Mouse (Mus musculus) left cerebral cortex, postnatal 14 days (tissue): ENCODE measurements around the gene Spag4. TPM values are rescaled to one million over a fixed set of nuclear protein-coding genes. Genes with fewer than 3 reads are reported as not detected.

Experiments used
- DNase-seq, 2 experiments: peaks; one replicate each; pipeline ENCODE4 v3.0.0; 2021 to 2022; ENCODE audit warnings: low spot score in 2 of 2, mixed read lengths in 1 of 2
- intact Hi-C: fragments of 180-260 bp; cut with DNase I; formaldehyde crosslinking; loops from one replicate; pipeline ENCODE4 v1.15.1; 2025
- long read RNA-seq, 2 experiments: library from polyadenylated mRNA; stranded (forward); transcript quantifications; one replicate each; pipeline ENCODE4 v2.0.0; 2021
- total RNA-seq, 2 experiments: library from RNA; stranded (reverse); gene quantifications; 2 replicates each; pipeline ENCODE4 v1.2.3; 2021

Gene Spag4
- total RNA-seq = 1 to 10 TPM; 4.7 to 6.9 TPM
- long read RNA-seq, experiment 1, partial matches to known transcripts = 1 of 8 reads
- long read RNA-seq, experiment 1, other reads (novel, unspliced or antisense) = 6 of 8 reads
- long read RNA-seq, experiment 2, partial matches to known transcripts = 0 of 5 reads
- long read RNA-seq, experiment 2, other reads (novel, unspliced or antisense) = 2 of 5 reads

DNA sequence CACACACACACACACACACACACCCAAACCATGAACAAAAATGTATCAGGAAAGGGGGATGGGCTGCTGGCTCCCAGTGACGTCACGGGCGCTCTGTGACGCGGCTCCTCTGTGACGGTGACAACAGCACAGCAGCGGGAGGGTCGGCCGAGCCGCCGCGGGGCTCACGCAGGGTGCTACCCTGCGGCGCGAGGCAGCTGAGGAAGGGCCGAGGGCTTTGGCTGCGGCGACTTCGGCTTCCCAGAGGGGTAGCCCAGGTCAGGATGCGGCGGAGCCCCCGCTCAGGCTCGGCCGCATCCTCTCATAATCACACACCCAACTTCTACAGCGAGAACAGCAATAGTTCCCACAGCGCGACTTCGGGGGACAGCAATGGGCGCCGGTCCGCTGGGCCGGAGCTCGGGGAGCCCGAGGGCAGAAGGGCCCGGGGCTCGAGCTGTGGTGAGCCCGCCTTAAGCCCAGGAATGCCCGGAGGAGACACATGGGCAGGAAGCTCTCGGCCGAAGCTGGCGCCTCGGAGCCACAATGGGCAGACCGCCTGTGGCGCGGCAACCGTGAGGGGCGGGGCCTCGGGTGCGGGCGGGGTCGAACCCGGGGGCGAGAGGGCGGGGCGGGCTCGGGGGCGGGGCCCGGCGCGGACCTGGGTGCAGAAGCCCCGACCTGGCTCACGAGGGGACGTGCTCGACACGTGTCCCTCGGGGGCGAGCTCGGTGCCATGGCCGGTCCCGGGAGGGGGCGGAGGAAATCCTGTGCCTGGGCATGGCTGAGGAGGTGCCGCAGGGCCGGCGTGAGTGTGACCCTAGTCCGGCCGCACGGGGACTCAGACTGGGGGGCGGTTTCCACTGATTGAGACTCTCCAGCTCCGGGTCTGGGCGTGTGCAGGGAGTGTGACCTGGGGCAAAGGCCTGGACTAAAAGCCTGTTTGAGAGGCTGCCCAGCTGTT, at the start of gene Spag4:
Gene Spag4, plus strand, starts transcription at position 77 of the 943 bp plus-strand sequence.
- intact Hi-C loops = no loop called here

DNA sequence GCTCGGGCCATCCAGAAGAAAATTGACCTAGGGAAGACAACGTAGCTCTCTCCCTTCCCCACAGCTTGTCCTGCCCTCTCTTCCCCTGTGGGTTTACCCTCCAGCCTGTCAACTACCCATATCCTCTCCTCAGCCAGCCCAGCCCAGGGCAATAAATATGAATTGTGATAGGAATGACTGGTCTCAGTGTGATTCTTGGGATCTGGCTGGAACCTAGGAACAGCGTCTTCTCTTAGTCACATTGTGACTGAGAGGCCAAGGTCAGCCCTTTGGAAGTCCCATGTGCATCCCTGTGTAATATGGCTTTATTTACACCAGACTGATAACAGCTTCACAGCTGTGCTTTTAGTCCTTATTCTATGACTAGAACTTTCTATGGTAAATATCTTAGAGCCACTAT, 46.9 kb upstream of the Spag4 start:
- intact Hi-C loops = no loop called here

More for the DNA sequence above, at the start of gene Spag4:
- DNase-seq = peak; percentile 60 to 64

DNA sequence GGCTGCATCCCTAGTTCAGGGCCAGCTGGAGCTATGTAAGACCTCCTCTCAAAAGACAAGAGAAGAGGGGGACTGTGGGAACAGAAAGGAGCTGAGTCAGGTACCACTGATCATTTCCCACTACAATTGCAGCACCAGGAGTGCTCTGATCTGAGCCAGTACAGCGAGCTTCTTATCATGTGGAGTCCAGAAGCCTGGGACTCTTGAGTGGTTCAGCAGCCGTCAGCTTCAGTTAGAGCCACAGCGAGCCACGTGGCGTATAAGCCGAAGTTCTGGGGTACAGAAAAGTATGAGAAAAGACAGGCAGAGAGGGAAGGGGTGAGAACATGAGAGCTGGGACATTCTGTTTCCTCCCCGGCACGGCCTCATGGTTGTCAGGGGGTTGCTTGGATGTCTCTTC, 43.8 kb upstream of the Spag4 start:
- intact Hi-C loops = no loop called here

More for the DNA sequence above, 46.9 kb upstream of the Spag4 start:
- no peak for DNase-seq

DNA sequence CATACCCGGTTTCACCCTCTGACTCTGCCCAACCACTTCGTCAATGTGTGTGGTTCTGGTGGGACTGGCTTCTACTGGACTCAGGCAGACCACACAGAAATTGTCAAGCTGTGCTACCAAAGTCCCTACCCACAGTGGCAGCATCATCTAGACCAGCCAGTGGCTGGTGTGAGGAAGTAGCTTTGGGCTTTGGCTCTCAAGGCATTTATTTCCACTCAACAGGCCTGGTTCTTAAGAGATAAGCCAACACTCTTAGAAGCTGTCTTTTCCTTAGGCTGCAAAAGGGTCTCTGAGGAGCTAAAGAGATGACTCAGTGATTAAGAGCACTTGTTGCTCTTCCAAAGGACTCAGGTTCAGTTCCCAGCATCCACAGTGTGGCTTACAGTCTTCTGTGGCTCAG, 43.2 kb upstream of the Spag4 start:
- intact Hi-C loops = no loop called here
- DNase-seq = no peak

More for the DNA sequence above, 43.8 kb upstream of the Spag4 start:
- DNase-seq = no peak

DNA sequence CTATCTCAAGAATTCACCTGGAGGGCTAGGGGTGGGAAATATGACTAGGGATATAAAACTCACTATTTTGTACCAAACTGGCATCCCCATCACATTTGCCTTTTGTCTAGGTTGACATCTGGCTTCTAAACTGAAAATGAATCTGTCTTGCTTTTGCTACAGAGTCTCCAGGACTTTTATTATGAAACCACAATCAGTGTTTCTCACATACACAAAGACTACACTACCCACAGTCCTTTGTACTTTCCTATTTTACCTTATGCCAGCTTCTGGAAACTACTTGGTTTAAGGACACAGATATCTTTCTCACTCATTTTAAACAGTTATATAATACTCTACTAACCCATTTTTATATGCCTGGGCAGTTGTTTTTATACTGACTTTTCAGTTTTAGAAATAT, 39.5 kb upstream of the Spag4 start:
- peak in 1 of 2 experiments; percentile 49 for DNase-seq
- intact Hi-C loops = no loop called here

DNA sequence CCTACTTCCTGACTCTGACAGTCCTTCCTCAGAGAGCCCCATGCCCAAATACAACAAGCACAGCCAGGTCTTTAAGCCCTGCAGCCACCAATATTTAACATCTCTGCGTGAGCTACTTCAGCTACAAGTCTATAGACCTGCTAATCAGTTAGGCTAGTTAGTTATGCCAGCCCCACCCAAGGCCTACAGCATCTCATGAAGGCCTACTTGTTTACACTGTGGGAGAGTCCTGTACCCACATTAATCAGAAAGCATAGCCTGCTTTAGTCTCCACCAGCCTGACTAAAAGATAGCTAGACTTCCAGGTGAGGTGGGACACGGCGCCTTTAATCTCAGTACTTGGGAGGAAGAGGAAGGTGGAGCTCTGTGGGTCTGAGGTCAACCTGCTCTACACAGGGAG, 25.6 kb upstream of the Spag4 start:
- intact Hi-C loops = no loop called here
- DNase-seq = no peak

DNA sequence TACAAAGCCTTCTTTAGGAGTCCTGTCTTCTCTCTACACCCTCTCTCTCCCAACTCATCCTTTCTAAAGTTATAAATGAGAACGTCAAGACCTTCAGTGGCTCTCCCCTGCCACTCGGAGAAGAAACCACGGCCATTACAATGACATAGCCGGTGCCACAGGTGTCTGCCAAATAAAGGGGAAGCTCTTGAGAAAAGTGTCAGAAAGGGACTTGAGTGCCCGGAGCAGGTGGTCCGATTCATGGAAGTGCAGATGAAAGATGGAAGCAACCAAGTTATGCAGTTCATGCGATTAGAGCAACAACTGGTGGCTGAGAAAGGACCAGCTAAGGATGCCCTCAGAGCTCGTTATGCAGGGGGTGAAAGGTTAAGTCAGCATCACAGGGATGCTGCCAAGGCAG, 22.1 kb upstream of the Spag4 start:
- no peak for DNase-seq
- intact Hi-C loops = no loop called here

DNA sequence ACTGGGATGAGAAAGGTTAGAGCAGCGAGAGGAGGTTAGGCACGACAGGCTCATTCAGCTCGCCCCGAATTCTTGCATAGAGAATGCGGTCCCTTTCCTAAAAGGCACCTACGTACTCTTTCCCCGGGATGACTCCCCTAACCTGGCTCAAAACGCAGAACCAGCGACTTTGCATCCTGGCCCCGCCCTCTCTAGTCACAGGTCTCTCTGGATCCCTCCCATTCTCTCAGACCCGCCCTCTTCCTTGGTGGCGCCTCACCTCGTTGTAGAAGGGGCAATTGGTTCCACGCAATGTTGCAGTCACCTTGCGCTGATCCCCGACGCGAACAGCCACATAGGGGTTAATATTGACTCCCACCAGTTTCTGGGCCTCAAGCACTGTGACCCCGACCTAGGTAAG, 17.0 kb upstream of the Spag4 start:
- DNase-seq = no peak
- intact Hi-C loops = no loop called here

DNA sequence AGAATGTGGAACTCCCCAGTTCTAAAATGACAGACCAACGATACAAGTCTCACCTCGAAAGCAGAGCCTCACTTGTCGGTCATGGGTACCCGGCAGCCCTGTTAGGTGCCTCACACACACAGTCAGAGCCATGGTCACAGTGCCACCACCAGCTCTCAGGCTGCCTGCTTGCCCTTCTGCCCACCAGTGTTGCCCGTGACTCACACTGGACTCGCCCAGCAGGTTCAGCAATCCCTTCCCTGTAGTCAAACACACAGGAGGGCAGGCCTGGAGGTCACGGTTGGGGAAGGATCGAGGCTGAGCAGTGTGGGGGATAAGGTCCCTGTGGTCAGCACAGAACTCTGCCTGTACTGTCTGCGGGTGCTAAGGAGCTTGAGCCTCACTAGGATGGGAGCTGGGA, 12.2 kb upstream of the Spag4 start, which contains the start of gene Fer1l4:
Gene Fer1l4, minus strand, starts transcription at position 132 of the 400 bp plus-strand sequence.
- no peak for DNase-seq
- intact Hi-C loops = no loop called here

DNA sequence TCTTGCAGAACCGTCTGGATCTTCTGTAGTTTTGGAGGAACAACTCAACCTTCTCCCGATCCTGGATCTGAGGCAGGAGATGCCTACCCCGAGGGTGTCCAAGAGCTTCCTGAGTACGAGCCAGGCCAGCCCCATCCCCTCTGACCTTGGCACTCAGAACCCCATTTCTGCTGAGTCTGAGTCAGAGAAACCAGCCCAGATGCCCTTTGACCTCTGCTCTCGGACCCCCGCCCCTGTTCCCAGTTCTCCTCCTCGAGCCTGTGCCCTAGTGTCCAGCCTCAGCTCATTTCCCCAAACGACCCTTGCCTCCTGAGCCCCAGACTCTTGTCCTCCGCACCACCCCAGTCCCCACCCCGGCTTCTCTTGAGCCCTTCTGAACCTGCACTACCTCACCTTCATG, 1.2 kb downstream of the Spag4 start:
- no peak for DNase-seq
- intact Hi-C loops = no loop called here

DNA sequence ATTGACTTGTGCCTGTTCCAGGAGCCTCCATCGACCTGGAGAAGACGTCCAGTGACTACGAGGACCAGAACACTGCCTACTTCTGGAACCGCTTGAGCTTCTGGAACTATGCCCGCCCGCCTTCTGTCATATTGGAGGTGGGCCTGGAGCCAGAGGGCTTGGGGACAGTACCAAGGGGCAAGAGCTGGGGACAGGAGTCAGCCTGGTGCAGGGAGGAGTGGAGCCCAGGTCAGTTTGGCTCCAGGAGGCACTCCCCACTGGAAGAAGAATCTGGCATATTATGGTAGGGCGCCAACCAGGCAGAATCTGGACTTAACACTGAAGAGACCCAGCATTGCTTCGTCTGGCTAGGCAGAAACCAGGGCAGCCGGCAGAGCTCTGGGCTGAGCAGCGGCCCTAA, 2.9 kb downstream of the Spag4 start:
- no peak for DNase-seq
- intact Hi-C loops = no loop called here

DNA sequence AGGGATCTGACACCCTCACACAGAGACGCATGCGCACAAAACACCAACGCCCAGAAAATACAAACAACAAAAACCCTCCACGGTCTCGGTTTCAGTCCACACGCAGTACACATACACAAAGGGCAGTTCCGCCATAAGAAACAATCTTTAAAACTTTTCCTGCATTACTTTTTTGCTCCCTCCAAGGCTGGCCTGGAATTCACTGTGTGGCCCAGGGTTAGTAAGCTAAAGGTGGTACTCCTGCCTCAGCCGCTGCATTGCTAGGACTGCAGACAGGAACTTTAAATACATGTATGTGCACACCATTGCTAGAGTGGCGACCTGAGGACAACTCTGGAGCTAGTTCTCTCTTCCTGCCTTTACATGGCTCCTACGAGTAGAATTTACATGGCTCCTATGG, 6.3 kb downstream of the Spag4 start:
- no peak for DNase-seq
- intact Hi-C loops = no loop called here

DNA sequence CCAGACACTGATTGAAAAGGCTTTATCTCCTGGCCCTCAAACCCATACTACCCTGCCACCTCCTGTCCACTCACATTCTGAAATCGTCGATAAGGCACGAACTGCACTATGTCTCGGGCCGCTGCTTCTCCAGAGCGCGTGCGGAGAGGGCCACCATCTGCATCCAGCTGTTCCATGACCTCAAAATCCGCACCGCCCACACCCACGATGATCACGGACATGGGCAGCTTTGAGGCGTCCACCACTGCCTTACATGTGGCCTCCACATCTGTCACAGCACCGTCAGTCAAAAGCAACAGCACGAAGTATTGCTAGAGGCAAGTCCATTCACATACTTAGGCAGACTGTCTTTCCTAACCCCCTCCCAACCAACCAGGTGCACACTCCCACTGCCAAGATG, 8.8 kb downstream of the Spag4 start:
- intact Hi-C loops = no loop called here
- DNase-seq = no peak

DNA sequence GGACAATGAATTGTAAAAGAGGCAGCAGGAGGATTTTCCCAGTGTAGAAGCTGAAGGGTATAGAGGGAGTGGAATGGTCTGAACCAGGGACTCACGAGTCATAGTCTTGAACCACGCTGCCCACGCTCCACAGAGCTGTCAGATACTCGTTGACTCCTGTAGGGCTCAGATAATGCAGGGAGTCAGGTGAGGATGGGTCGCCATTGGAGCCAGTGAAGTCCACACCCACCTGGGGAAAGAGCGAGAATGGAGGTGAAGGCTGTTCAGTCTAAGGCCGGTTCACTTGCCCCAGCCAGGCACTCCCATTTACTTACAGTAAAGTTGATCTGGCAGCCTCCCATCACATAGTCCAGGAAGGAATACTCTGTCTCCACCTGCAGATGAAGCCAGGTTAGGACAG, 12.5 kb downstream of the Spag4 start:
- intact Hi-C loops = no loop called here
- no peak for DNase-seq

DNA sequence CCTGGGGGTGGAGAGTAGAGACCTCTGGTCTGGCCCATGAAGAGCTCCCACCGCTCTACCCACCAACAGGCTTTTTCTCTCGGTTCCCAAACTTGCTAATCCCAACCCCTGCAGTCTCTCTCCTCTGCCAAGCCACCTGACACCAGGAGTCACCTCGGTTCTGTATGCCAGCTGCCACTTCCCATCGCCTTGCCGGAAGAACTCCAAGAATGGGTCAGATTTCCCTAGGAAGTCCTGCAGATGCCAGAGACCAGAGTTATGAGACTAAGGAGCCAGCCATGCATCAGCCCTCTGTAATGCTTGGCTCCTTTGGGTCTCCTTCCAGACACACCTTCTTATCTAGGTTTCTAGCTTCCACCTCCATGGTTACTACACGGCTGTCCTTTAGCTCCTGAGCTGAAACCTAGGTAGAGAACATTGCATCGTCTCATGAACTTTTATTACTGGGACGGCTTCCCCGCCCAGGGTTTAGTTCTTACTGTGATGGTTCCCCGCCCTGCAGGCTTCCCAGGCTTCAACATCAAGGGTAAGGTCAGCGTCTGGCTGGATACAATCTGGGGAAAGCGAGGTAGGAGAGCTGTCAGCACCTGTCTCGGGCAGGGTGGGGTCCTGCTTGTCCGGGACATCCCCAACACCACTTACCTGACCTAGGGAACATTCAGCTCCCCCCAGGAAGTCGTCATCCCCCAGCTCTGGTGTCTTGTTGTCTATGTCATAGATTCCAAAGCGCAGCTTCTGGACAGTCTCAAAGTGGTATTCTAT, 13.6 kb downstream of the Spag4 start:
- intact Hi-C loops = no loop called here
- no peak for DNase-seq

DNA sequence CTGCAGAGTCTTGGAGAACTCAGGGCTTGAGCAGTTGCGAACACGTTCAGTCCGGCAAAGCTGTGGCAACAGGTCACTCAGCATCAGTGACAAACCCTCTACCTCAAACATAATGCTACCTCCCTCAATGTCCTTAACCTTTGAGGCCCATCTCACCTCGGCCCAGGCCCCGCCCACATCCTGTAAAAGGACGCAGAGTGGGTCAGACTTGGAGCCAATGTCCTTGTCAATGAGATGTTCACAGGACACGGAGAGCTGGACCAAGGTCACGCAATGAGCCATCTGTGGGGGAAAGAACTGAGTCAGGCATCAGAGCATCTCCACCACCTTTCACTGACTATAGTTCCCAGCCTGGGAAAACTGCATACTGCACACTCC, 14.2 kb downstream of the Spag4 start:
- intact Hi-C loops = no loop called here
- no peak for DNase-seq

DNA sequence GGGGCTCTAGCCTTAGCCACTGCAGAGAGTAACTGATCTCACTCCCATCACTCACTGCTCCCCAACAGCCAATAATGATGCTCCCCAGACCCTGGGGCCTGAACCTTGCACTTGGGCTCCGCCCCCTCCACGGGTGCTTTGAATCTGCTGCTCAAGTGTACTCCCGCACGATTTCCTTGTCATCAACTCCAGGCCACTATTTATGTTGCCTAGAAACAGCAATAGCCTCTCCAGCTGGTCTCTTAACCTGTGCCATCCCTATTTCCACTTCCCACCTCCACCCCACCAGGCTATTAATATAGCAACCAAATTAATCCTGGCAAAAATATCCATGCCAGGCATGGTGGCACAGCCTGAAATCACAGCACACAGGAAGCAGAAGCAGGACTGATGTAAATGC, 14.7 kb downstream of the Spag4 start:
- intact Hi-C loops = no loop called here
- no peak for DNase-seq

DNA sequence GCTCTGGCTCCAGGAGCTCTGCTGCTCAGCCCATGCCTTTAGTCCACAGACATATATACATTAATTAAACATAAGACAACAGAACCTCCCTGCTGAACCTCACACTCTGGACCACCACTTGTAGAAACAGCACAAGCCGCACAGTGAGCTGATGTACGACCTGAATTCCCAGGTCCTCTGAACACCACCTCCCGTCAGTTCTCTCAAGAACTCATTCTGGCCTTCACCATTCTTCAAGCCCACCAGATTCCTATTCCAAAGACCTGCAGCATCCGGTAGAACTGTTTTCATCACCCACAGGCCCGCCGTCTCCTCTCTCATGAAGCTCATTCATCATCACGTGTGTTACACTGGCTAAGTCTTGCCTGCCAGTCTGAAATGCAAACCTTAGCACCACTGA, 15.4 kb downstream of the Spag4 start:
- intact Hi-C loops = no loop called here
- no peak for DNase-seq

DNA sequence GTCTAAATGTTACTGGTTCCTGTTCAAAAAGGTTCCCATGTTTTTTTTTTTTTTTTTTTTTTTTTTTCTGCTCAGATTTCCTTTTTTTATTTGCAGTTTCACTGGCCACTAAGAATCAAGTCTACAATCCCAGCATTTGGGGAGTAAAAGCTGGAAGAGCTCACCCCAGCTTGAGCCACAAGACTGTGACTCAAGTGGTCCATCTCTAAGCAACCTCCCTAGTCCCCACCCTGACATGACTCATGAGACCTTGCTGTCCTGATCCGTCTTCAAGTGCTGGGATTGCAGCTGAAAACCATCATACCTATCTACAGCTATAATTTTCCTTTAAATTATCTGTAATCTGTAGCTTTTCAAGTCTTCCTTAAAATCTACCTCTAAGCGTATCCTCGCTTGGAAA, 19.6 kb downstream of the Spag4 start:
- intact Hi-C loops = no loop called here
- DNase-seq = no peak

DNA sequence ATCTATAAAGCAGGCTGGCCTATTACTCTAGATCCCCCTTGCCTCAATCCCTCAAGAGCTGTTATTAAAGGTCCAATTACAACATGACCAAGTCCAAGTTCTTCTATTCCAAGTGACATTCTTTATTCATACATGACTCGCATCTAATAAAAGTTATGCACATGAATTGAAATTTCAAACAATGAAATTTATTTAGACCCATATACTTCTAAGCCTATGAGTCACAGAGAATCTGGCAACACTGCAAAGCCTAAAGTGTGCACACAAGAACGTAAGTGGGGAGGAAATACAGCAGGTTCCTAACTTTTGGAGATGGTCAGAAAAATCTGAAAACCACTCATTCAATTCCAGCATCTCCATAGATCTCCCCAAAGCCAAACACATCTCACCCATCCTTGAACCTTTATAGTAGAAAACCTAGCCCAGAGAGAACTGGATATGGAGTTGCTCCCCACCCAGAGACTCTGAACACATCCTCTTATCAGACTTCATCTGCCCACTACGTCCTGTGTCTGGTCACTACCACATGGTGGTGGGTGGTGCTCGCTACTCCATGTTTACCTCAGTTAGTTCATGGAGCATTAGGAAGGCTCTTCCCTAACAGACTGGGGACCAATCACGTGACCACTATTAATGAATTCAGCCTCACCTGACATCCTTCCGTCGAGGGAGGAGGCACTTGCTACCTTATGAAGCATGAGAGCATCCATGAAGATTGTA, 22.6 kb downstream of the Spag4 start:
- intact Hi-C loops = no loop called here
- DNase-seq = no peak
